Mouse (Mus musculus) midbrain, embryonic 15.5 days (tissue): Measurements from ENCODE around the gene Olfr622. TPM values are rescaled to one million over a fixed set of nuclear protein-coding genes. Genes with fewer than 3 reads are reported as not detected.

Source experiments
- ATAC-seq: fragments of 200-750 bp; cut with Nextera tagmentation; replicated peaks from 2 replicates; pipeline ENCODE4 v1.8.0; 2017; ENCODE audit warnings: moderate TSS enrichment
- H3K27ac ChIP-seq: fragments of 300-500 bp; sonication (generic); 2 replicates; pipeline ENCODE4 v1.5.1; 2015; ENCODE audit warnings: mild to moderate bottlenecking, inconsistent platforms
- H3K27me3 ChIP-seq: fragments of 300-500 bp; sonication (generic); replicated peaks from 2 replicates; pipeline ENCODE4 v1.6.1; 2015; ENCODE audit warnings: inconsistent platforms
- H3K36me3 ChIP-seq: fragments of 300-500 bp; sonication (generic); replicated peaks from 2 replicates; pipeline ENCODE4 v1.6.1; 2015; ENCODE audit warnings: inconsistent platforms
- H3K4me1 ChIP-seq: fragments of 300-500 bp; sonication (generic); 2 replicates; pipeline ENCODE4 v1.6.1; 2015; ENCODE audit warnings: inconsistent platforms
- H3K4me2 ChIP-seq: fragments of 300-500 bp; sonication (generic); 2 replicates; pipeline ENCODE4 v1.6.1; 2015; ENCODE audit warnings: inconsistent platforms, mild to moderate bottlenecking, moderate library complexity
- H3K4me3 ChIP-seq: fragments of 300-500 bp; sonication (generic); 2 replicates; pipeline ENCODE4 v1.5.1; 2015; ENCODE audit warnings: mild to moderate bottlenecking, inconsistent platforms
- H3K9ac ChIP-seq: fragments of 300-500 bp; sonication (generic); 2 replicates; pipeline ENCODE4 v1.6.1; 2015; ENCODE audit warnings: mild to moderate bottlenecking, inconsistent platforms
- H3K9me3 ChIP-seq: fragments of 300-500 bp; sonication (generic); 2 replicates; pipeline ENCODE4 v1.6.1; 2016; ENCODE audit warnings: inconsistent platforms
- WGBS: fragments of 180-500 bp; shearing (Covaris S2); methylation state at CpG from one replicate; pipeline ENCODE4 v1.1.7; 2015; ENCODE audit warnings: mixed read lengths; 5-methylcytosine and 5-hydroxymethylcytosine counted together
- polyA plus RNA-seq: library from polyadenylated mRNA; unstranded; fragments of >200 nt; fragmentation: Nextera tagmentation; extraction: Ambion mirVana; gene quantifications from 2 replicates; pipeline ENCODE4 v1.2.1, GENCODE M21; 2015

Gene Olfr622
- polyA plus RNA-seq, result not detected in 2 replicates

DNA sequence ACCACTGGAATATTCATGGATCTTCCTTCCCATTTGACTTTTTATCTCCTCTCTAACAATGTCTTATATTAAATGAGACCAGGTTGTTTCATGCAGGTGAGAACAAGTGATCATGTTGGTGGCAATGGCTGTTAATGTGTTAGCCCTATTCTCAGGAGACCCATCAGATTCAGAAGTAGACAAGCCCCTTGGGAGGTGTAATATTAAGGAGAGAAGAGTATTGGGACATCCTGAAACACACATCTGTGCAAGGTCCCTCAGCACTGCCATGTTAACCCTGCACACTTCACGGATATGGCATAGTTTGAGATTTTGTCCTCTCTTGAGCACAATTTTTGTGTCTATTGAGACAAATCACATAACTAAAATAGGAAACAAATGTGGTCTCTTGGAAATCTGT is at the start of gene Olfr622:
Gene Olfr622 (minus strand): TSS at position 101 of the 400 bp plus-strand sequence.
- no peaks in the 10 kb centered on the region for H3K9me3 ChIP-seq
- H3K4me3 ChIP-seq, result no peak within 1 kb of the TSS
- no peak for ATAC-seq
- no peak within 1 kb of the TSS for H3K9ac ChIP-seq
- no peak within 1 kb of the TSS for H3K4me2 ChIP-seq
- no peaks in the 10 kb centered on the region for H3K27me3 ChIP-seq
- no peak within 1 kb of the TSS for H3K27ac ChIP-seq
- H3K4me1 ChIP-seq, result no peaks in the 10 kb centered on the region
- no peaks in the 10 kb centered on the region for H3K36me3 ChIP-seq
- 85% methylated on average over 1 of the region's 1 CpGs for WGBS

DNA sequence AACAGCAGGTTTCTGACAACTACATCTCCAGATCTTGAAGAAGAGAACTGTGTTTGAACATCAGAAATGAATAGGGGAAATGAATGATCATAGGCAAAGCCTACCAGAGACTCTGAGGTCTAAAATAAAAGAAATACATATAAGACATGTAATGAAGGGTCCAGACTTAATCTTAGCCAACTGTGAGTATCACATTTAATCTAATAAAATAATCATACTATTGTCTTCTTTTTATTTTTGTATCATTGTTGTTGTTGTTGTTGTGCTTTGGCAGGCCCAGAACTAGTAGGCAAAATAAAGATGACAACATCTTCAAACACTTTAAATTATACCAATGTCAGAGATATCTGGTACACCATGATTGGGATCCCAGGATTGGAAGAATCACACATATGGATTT is 39.9 kb upstream of the Olfr622 start, which contains the start of gene Olfr625-ps1:
Gene Olfr625-ps1 (plus strand): TSS at position 301 of the 400 bp plus-strand sequence.
- no peak within 1 kb of the TSS for H3K9ac ChIP-seq
- H3K9me3 ChIP-seq, result no peaks in the 10 kb centered on the region
- no peak within 1 kb of the TSS for H3K4me3 ChIP-seq
- H3K27ac ChIP-seq, result no peak within 1 kb of the TSS
- no peaks in the 10 kb centered on the region for H3K27me3 ChIP-seq
- ATAC-seq, result no peak
- no peak within 1 kb of the TSS for H3K4me2 ChIP-seq
- H3K4me1 ChIP-seq, result no peaks in the 10 kb centered on the region
- H3K36me3 ChIP-seq, result no peaks in the 10 kb centered on the region

DNA sequence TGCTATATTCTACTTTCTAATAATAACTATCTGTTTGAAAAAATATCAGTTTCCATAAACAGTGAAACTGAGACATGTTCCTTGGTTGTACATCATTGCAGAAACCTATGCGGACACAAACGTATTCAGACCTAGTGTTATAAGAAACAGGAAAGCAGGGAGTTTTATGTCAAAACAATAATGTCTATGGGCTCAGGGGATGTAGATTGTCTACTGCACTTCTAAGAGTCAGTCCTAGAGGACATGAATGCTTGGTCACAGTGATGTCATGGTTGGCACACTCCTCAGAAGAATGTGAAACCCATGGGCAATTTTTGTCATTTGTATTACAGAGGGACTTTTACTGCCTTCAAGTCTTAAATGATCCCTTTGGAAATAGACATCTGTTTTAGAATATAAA is 28.6 kb upstream of the Olfr622 start, which contains the start of gene Olfr624:
Gene Olfr624 (minus strand): TSS at position 101 of the 400 bp plus-strand sequence.
- ATAC-seq, result no peak
- WGBS, result over 99% methylated on average over 2 of the region's 2 CpGs
- H3K27ac ChIP-seq, result no peak within 1 kb of the TSS
- H3K27me3 ChIP-seq, result no peaks in the 10 kb centered on the region
- H3K36me3 ChIP-seq, result no peaks in the 10 kb centered on the region
- no peak within 1 kb of the TSS for H3K4me3 ChIP-seq
- no peak within 1 kb of the TSS for H3K9ac ChIP-seq
- no peak within 1 kb of the TSS for H3K4me2 ChIP-seq
- H3K4me1 ChIP-seq, result no peaks in the 10 kb centered on the region
- H3K9me3 ChIP-seq, result no peaks in the 10 kb centered on the region

DNA sequence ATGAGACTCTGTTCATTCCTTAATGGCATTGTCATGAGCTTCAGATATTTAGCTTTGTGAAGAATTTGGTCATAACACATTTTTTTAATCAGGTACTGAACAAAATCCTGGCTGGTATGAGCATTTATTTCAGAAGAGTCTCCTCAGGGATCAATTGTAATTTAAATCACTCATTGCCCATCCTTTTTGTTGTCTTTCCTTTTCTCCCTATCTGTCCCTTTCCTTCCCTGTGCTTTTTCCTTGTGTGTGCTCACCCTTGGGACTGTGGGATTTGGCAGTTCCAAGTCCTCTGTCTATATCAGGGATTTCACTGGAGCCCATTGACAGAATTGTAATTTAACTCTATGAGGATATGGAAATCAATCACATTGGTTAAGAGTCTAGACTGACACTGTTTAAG is 21.1 kb upstream of the Olfr622 start, which contains the start of gene Olfr623:
Gene Olfr623 (minus strand): TSS at position 101 of the 400 bp plus-strand sequence.
- no peak within 1 kb of the TSS for H3K4me2 ChIP-seq
- H3K27ac ChIP-seq, result no peak within 1 kb of the TSS
- H3K4me3 ChIP-seq, result no peak within 1 kb of the TSS
- H3K4me1 ChIP-seq, result no peaks in the 10 kb centered on the region
- H3K9me3 ChIP-seq, result no peaks in the 10 kb centered on the region
- ATAC-seq, result no peak
- H3K9ac ChIP-seq, result no peak within 1 kb of the TSS
- H3K27me3 ChIP-seq, result no peaks in the 10 kb centered on the region
- no peaks in the 10 kb centered on the region for H3K36me3 ChIP-seq

DNA sequence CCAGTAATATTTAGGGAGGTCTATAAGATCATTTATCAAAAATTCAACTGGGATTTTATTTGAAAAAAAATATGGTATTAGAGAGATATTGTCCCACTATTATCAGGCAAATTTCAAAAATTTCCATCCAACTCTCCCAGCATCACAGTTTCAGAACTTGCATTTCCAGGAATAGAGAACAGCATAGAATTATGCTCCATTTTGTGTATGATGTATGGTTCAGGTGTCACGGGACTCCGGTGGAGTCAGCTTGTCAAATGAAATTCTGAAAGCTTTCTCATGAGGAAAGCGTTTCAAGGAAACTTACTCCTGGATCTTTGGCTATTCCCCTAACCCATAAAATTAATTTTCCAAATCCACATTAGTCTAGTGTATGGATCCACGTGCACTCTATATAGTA is 1.6 kb upstream of the Olfr622 start:
- H3K27ac ChIP-seq, result no peak overlapping the region
- no peak overlapping the region for H3K4me2 ChIP-seq
- WGBS, result 94% methylated on average over 4 of the region's 4 CpGs
- no peak overlapping the region for H3K9ac ChIP-seq
- H3K4me3 ChIP-seq, result no peak overlapping the region
- no peak for ATAC-seq
- H3K27me3 ChIP-seq, result no peaks in the 10 kb centered on the region
- H3K9me3 ChIP-seq, result no peaks in the 10 kb centered on the region
- no peaks in the 10 kb centered on the region for H3K4me1 ChIP-seq
- no peaks in the 10 kb centered on the region for H3K36me3 ChIP-seq

DNA sequence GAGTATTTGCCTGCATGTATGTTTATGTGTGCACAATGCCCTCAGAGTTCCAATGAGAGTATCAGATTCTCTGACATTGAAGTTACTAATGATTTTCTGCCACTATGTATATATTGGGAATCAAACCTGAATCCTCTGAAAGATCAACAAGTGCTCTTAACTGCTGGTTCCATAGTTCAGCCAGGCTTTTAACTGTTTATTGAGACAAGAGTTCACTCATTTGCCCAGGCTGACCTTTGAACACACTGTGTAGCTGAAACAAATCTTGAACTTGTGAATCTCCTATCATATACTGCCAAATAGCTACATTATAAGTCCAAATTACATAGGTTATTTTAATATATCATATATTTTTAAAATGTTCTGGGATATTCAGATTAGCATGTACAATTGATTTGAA is 5.7 kb downstream of the Olfr622 start:
- H3K9ac ChIP-seq, result no peak overlapping the region
- H3K27me3 ChIP-seq, result no peaks in the 10 kb centered on the region
- no peak overlapping the region for H3K4me2 ChIP-seq
- H3K9me3 ChIP-seq, result no peaks in the 10 kb centered on the region
- H3K4me3 ChIP-seq, result no peak overlapping the region
- no peaks in the 10 kb centered on the region for H3K4me1 ChIP-seq
- no peak for ATAC-seq
- H3K36me3 ChIP-seq, result no peaks in the 10 kb centered on the region
- no peak overlapping the region for H3K27ac ChIP-seq

DNA sequence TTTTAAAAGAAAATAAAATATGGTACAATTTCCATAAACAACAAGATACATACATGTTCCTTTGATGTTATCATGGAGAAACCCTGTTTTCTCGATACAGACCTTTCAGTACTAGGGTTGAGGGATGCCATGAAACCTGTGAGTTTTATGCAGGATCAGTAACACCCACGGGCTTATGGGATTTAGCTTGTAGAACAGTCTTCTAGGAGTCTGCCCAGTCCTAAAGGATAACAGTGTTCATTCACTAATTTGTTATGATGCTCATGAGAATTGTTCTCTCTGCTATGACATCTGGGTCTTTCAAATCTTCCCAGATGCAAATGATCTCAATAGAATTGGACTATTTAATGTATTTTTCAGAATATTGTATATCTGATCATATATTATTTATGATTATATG is 30.1 kb downstream of the Olfr622 start, which contains the start of gene Olfr620:
Gene Olfr620 (minus strand): TSS at position 101 of the 400 bp plus-strand sequence.
- no peak for ATAC-seq
- no peaks in the 10 kb centered on the region for H3K27me3 ChIP-seq
- H3K36me3 ChIP-seq, result no peaks in the 10 kb centered on the region
- no peaks in the 10 kb centered on the region for H3K9me3 ChIP-seq
- WGBS, result 75% methylated on average over 2 of the region's 2 CpGs
- no peak within 1 kb of the TSS for H3K4me2 ChIP-seq
- H3K4me3 ChIP-seq, result no peak within 1 kb of the TSS
- H3K27ac ChIP-seq, result no peak within 1 kb of the TSS
- no peak within 1 kb of the TSS for H3K9ac ChIP-seq
- no peaks in the 10 kb centered on the region for H3K4me1 ChIP-seq

DNA sequence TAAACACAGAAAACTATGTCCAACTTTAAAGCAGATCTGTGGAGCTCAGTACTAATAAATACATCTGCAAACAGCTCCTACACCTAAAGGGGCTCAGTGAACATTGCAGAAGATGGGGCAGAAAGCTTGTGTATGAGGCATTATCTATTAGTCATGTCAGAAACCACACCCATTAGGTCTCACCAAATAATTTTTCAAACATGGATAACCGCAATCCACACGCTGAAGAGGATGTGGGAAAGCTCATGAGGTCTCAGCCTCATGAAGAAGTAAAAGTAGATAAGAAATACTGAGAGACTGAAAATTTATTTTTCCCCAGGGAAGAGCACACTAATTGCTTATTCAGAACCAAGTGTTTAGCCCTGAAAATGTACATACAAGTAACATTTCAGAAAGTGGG is 35.1 kb downstream of the Olfr622 start:
- 91% methylated on average over 2 of the region's 2 CpGs for WGBS
- Histone ChIP-seq H3K9me3 (no peaks in the 10 kb centered on the region), H3K27me3 (no peaks in the 10 kb centered on the region), H3K4me3 (no peak overlapping the region), H3K9ac (no peak overlapping the region), H3K27ac (no peak overlapping the region), H3K36me3 (no peaks in the 10 kb centered on the region), H3K4me1 (no peaks in the 10 kb centered on the region), H3K4me2 (no peak overlapping the region)
- no peak for ATAC-seq

DNA sequence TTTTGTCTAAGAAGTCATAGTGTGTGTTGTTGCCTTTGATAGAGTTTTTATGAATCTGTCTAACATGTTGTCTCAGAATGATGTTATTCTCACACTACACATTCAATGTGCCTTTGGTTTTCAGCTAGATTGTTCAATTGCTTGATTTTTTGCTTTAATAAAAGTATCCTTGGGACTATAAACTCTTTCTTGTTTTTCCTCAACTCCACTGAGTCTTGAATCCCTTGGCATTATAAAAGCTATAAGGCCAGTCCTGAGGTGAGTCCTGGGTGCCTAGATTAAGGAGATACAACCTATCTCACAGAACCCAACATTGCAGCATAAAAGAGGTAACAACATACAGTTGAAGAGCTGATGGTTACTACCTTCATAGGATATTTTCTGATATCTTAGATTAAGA is 42.2 kb downstream of the Olfr622 start, which contains the start of gene Olfr619:
Gene Olfr619 (plus strand): TSS at position 301 of the 400 bp plus-strand sequence.
- Histone ChIP-seq H3K4me1 (no peaks in the 10 kb centered on the region), H3K9ac (no peak within 1 kb of the TSS), H3K9me3 (no peaks in the 10 kb centered on the region), H3K4me3 (no peak within 1 kb of the TSS), H3K27ac (no peak within 1 kb of the TSS), H3K4me2 (no peak within 1 kb of the TSS), H3K36me3 (no peaks in the 10 kb centered on the region), H3K27me3 (no peaks in the 10 kb centered on the region)
- ATAC-seq, result no peak

DNA sequence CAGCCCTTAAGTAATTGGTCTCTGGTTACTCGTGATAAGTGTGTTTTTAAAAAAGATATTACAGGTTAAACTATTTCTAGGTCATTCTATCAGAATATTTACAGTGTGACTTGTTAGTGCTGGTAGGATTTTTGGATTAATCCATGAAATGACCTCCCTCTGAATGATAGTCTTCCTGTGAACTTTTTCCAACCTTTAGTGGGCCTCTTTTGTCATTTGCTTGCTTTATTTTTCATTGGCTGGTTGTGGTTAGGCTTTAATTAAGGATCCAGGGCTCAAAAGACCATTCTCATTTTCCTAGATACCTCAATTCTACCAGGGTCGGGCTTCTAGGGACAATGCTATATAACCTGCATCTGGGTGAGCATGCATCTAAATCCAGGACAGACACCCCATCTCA is 52.7 kb downstream of the Olfr622 start, which contains the start of gene Olfr618:
Gene Olfr618 (plus strand): TSS at position 301 of the 400 bp plus-strand sequence.
- WGBS, result 66% methylated on average over 2 of the region's 2 CpGs
- no peaks in the 10 kb centered on the region for H3K36me3 ChIP-seq
- H3K4me1 ChIP-seq, result no peaks in the 10 kb centered on the region
- H3K9ac ChIP-seq, result no peak within 1 kb of the TSS
- H3K27me3 ChIP-seq, result no peaks in the 10 kb centered on the region
- ATAC-seq, result no peak
- no peak within 1 kb of the TSS for H3K4me2 ChIP-seq
- H3K4me3 ChIP-seq, result no peak within 1 kb of the TSS
- H3K27ac ChIP-seq, result no peak within 1 kb of the TSS
- H3K9me3 ChIP-seq, result no peaks in the 10 kb centered on the region

Other genes starting within 250 kb of the Olfr622 start
- gene Usp17lc, start 227.6 kb downstream of the Olfr622 start, polyA plus RNA-seq, result not detected in 2 replicates
- not detected in 2 replicates for gene Olfr605, start 197.3 kb downstream of the Olfr622 start, polyA plus RNA-seq
- gene Olfr606, start 193.7 kb downstream of the Olfr622 start, polyA plus RNA-seq, result not detected in 2 replicates
- not detected in 2 replicates for gene Olfr607, start 178.6 kb downstream of the Olfr622 start, polyA plus RNA-seq
- gene Olfr608, start 172.8 kb downstream of the Olfr622 start, polyA plus RNA-seq, result not detected in 2 replicates
- not detected in 2 replicates for gene Olfr609, start 144.6 kb downstream of the Olfr622 start, polyA plus RNA-seq
- gene Olfr610, start 130.6 kb downstream of the Olfr622 start, polyA plus RNA-seq, result not detected in 2 replicates
- not detected in 2 replicates for gene Olfr611, start 121.9 kb downstream of the Olfr622 start, polyA plus RNA-seq
- not detected in 2 replicates for gene Olfr612, start 100.0 kb downstream of the Olfr622 start, polyA plus RNA-seq
- gene Olfr613, start 94.6 kb downstream of the Olfr622 start, polyA plus RNA-seq, result not detected in 2 replicates
- not detected in 2 replicates for gene Olfr615, start 86.6 kb downstream of the Olfr622 start, polyA plus RNA-seq
- gene Olfr616, start 73.6 kb downstream of the Olfr622 start, polyA plus RNA-seq, result not detected in 2 replicates
- gene Olfr617, start 69.6 kb downstream of the Olfr622 start, polyA plus RNA-seq, result not detected in 2 replicates
- gene Olfr618, start 52.6 kb downstream of the Olfr622 start, polyA plus RNA-seq, result 0.18 TPM in 1 of 2 replicates, not detected in the other
- gene Olfr619, start 42.1 kb downstream of the Olfr622 start, polyA plus RNA-seq, result not detected in 2 replicates
- gene Olfr620, start 30.2 kb downstream of the Olfr622 start, polyA plus RNA-seq, result not detected in 2 replicates
- not detected in 2 replicates for gene Olfr623, start 21.0 kb upstream of the Olfr622 start, polyA plus RNA-seq
- gene Olfr624, start 28.5 kb upstream of the Olfr622 start, polyA plus RNA-seq, result 0.05 TPM in 1 of 2 replicates, not detected in the other
- not detected in 2 replicates for gene Olfr625-ps1, start 40.0 kb upstream of the Olfr622 start, polyA plus RNA-seq
- not detected in 2 replicates for gene Olfr243, start 72.0 kb upstream of the Olfr622 start, polyA plus RNA-seq
- gene Olfr628, start 87.7 kb upstream of the Olfr622 start, polyA plus RNA-seq, result not detected in 2 replicates
- not detected in 2 replicates for gene Olfr629, start 102.2 kb upstream of the Olfr622 start, polyA plus RNA-seq
- not detected in 2 replicates for gene Olfr630, start 114.6 kb upstream of the Olfr622 start, polyA plus RNA-seq
- gene Olfr69, start 128.9 kb upstream of the Olfr622 start, polyA plus RNA-seq, result not detected in 2 replicates
- not detected in 2 replicates for gene Olfr68, start 137.0 kb upstream of the Olfr622 start, polyA plus RNA-seq
- gene Olfr67, start 149.1 kb upstream of the Olfr622 start, polyA plus RNA-seq, result not detected in 2 replicates
- gene Hbb-bt, start 171.3 kb upstream of the Olfr622 start, polyA plus RNA-seq, result 1,363 and 1,680 TPM in 2 replicates
- gene Hbb-bs, start 185.4 kb upstream of the Olfr622 start, polyA plus RNA-seq, result 4,007 and 5,156 TPM in 2 replicates
- not detected in 2 replicates for gene Hbb-bh2, start 197.8 kb upstream of the Olfr622 start, polyA plus RNA-seq
- 1.8 and 2.5 TPM in 2 replicates for gene Hbb-bh1, start 200.5 kb upstream of the Olfr622 start, polyA plus RNA-seq
- gene Hbb-y, start 210.5 kb upstream of the Olfr622 start, polyA plus RNA-seq, result 155 and 221 TPM in 2 replicates
- not detected in 2 replicates for gene Olfr66, start 243.6 kb upstream of the Olfr622 start, polyA plus RNA-seq